In genomic region chr4:150087161-150087889, GRCm38 (mm10) we compare ENCODE assay signal across 8 mouse cellular contexts. TPM values are rescaled to one million over a fixed set of nuclear protein-coding genes. Genes with fewer than 3 reads are reported as not detected.
DNase-seq lines count a peak whose midpoint lies in the region; ATAC-seq lines count a peak whose summit lies in the region.

Gene Gpr157 (plus strand): TSS chr4:150087365.

- H3K9ac ChIP-seq in hindbrain, embryonic 12.5 days, result peak within 1 kb of the TSS; percentile 66

- ATAC-seq in hindbrain, embryonic 12.5 days (ENCODE audit: low FRiP score), result peak; percentile 94

- peak; percentile 96 for DNase-seq in Muller cell, postnatal 12 days (ENCODE audit: inconsistent ontology term)
- peak; percentile 91 to 95 for DNase-seq in cerebellum, postnatal 10 days
- peak; percentile 69 to 87 for DNase-seq in frontal cortex, postnatal 10 days (ENCODE audit: low spot score in 2 of 2)
- peak; percentile 80 to 90 for DNase-seq in layer of hippocampus, postnatal 14 days (ENCODE audit: low spot score in 2 of 2)
- DNase-seq in lung, postnatal 14 days, result peak; percentile 94
- peak; percentile 82 for DNase-seq in retina, adult 2 months (ENCODE audit: low read depth, low spot score)
- peak; percentile 96 to 98 for DNase-seq in thymus, postnatal 36 days

- H3K4me3 ChIP-seq in hindbrain, embryonic 12.5 days, result peak within 1 kb of the TSS; percentile 53

- H3K4me1 ChIP-seq in hindbrain, embryonic 12.5 days, result peaks cover 16% of the 10 kb centered on the region

- H3K9me3 ChIP-seq in hindbrain, embryonic 12.5 days (replicated peaks), result no peaks in the 10 kb centered on the region; the same call in 1 of the 2 replicates

- H3K36me3 ChIP-seq in hindbrain, embryonic 12.5 days, result no peaks in the 10 kb centered on the region

- H3K27ac ChIP-seq in hindbrain, embryonic 12.5 days, result peak within 1 kb of the TSS; percentile 52; the same call in 1 of the 2 replicates

- H3K4me2 ChIP-seq in hindbrain, embryonic 12.5 days (replicated peaks), result peak within 1 kb of the TSS; percentile 99

- WGBS in hindbrain, embryonic 12.5 days, result under 1% methylated on average over 45 of the region's 56 CpGs

- peaks cover 25% of the 10 kb centered on the region for H3K27me3 ChIP-seq in hindbrain, embryonic 12.5 days

RNA-seq across cellular contexts. Expression of gene Gpr157, which starts in this region (rescaled TPM):
- polyA plus RNA-seq in hindbrain, embryonic 12.5 days (2016; fragmentation: Nextera tagmentation; extraction: Ambion mirVana), result 0.68 TPM in 2 replicates
- 1 to 10 TPM; 1.1 to 1.4 TPM for total RNA-seq in layer of hippocampus, postnatal 14 days (2021)

Comparison
In these comparisons a context has a peak if more than half of its experiments do, and no peak if none do; other contexts are left out.
1. Peak in every context shown above with its lines: DNase-seq, ATAC-seq, H3K4me3 ChIP-seq and H3K27ac ChIP-seq.
2. Peak in ATAC-seq, H3K4me3 ChIP-seq, H3K27ac ChIP-seq, H3K9ac ChIP-seq and H3K4me2 ChIP-seq in hindbrain, embryonic 12.5 days; RNA of the gene not detected or under 1 TPM.